Mouse (Mus musculus): ENCODE results near the gene B4galt4. TPM values are rescaled to one million over a fixed set of nuclear protein-coding genes. Genes with fewer than 3 reads are reported as not detected.
"Not testable (repeated sequence)": the region's sequence is repeated elsewhere in the genome, so short reads cannot be mapped to it uniquely, and the experiment has no call there.

B4galt4 gene
- polyA plus RNA-seq, 1 experiment = 2.1 TPM

DNA sequence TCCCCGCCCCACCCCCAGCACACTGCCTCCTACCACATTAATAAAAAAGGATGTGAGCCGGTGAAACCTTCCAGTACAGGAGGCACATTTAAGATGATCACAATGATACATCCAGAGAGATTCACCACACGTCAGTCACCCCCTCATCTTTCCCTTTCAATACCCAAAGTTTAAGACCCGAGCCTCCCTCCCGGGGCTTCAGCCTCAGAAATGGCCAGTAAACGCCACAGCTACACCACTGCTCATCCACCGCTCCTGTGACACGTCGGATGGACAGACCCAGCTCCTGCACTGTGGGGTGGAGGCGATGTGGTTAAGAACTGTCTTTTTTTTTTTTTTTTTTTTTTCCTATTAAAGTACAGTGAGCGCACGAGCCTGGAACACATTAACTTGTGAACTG lies 30.0 kb upstream of the B4galt4 start:
- H3K27ac ChIP-seq (ENCODE audit: control insufficient read depth, insufficient read depth, low read length) = peak overlapping the region; percentile 82; the same call in 1 of the 2 replicates
- DNase-seq = peak; percentile 22
- 2% methylated on average over 12 of the region's 12 CpGs for WGBS
- peaks cover 3% of the 10 kb centered on the region for H3K4me1 ChIP-seq (replicated peaks; ENCODE audit: control insufficient read depth, insufficient read depth, low read length)
- TF ChIP-seq POLR2A (IDR thresholded peaks at IDR 0.05; ENCODE audit: control insufficient read depth, extremely low read depth, insufficient read depth, low read length, poor library complexity) (no peak), CTCF (IDR thresholded peaks at IDR 0.05; ENCODE audit: borderline replicate concordance, control insufficient read depth, extremely low read depth, insufficient read depth, low read length, poor library complexity) (no peak)
- H3K36me3 ChIP-seq (ENCODE audit: control insufficient read depth, insufficient read depth, low read length) = no peaks in the 10 kb centered on the region
- H3K4me3 ChIP-seq (ENCODE audit: control insufficient read depth, insufficient read depth, low read length) = peak overlapping the region; percentile 93
- H3K27me3 ChIP-seq (ENCODE audit: control insufficient read depth, insufficient read depth, low read length) = no peaks in the 10 kb centered on the region

DNA sequence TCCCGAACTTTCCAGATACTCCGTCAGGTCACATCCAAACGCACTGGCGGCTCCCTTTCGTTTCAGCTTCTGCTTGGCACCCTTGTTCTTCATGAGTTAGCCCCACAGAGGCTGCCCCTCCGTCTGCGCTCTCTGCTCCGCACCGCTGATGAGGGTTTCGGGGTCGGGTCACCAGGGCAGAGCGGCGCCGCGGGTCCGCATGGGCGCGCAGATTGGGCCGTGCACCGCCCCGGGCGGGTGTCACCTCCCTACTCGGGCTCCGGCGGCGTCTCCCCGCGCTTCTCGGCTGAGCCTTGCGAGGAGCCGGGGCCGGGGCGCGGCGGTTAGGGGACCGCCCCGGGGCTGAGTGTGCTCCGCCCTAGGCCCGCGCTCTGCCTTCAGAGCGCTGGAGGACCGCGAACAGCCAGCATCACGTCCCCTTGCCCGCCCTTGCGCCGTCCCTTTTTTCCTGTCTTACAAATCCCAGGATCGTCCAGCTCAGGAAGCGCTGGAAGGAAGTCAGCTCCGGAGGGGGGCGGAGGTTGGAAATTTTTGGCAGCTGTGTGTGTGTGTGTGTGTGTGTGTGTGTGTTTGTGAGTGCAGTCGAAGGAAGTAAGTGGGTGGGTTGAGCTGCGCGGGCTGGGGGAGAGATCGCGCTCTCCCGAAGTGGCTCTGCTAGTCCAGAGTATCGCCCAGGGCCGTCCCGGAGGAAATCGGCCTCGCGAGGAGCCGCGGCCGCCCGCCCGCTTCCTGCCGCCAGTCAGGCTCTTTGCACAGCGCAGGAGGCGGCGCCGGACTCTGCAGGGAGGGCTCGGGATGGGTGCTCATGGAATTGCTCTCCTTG lies 29.3 kb upstream of the B4galt4 start, which contains the start of gene Arhgap31:
Gene Arhgap31, minus strand, starts transcription at position 694 of the 823 bp plus-strand sequence.
- TF ChIP-seq POLR2A (IDR thresholded peaks at IDR 0.05; ENCODE audit: control insufficient read depth, extremely low read depth, insufficient read depth, low read length, poor library complexity) (peak; percentile 40), CTCF (IDR thresholded peaks at IDR 0.05; ENCODE audit: borderline replicate concordance, control insufficient read depth, extremely low read depth, insufficient read depth, low read length, poor library complexity) (0 out of 2 replicates have a peak, but pooled peaks have one; percentile 53)
- no peaks in the 10 kb centered on the region for H3K27me3 ChIP-seq (ENCODE audit: control insufficient read depth, insufficient read depth, low read length)
- H3K27ac ChIP-seq (ENCODE audit: control insufficient read depth, insufficient read depth, low read length) = peak within 1 kb of the TSS; percentile 99
- DNase-seq = peak; percentile 75
- peak within 1 kb of the TSS; percentile 93 for H3K4me3 ChIP-seq (ENCODE audit: control insufficient read depth, insufficient read depth, low read length)
- WGBS = under 1% methylated on average over 74 of the region's 74 CpGs
- peaks cover 3% of the 10 kb centered on the region for H3K4me1 ChIP-seq (replicated peaks; ENCODE audit: control insufficient read depth, insufficient read depth, low read length)
- H3K36me3 ChIP-seq (ENCODE audit: control insufficient read depth, insufficient read depth, low read length) = no peaks in the 10 kb centered on the region

DNA sequence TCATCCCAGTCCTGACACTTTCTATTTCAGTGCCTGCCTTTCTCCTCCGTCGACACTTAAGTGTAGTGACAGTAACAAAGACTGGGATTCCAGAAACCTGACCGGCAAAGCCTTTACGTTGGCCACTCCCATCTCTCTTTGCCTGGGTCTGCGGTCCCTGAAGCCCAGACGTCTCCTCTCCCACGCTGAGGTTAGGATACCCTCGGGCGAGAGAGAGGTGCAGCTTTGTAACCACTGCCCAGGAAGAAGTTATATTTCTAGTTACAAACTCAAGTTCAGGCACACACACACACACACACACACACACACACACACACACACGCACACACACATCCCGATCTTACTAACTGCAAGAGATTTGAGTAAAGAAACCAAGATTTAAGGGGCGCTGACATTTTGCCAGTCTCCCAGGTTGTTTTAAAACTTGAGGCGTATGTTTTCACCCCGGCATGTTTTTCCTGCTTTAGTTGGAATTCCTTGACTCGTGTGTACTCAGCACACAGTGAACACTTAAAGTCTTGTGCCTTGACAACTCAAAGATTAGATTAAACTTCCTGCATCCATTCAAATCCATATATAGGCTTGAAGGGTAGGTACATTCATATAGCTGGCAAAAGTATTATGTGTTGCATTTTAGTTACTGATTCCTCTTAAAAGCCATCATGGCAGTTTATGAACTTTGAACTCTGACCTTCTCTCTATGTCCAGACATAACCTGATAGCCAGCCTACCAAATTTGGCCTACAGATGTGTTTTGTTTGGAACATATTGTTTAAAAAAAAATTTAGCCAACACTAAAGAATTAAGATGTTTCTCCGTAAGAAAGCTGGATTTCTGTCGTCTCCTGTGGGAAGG lies 28.4 kb upstream of the B4galt4 start:
- TF ChIP-seq CTCF (IDR thresholded peaks at IDR 0.05; ENCODE audit: borderline replicate concordance, control insufficient read depth, extremely low read depth, insufficient read depth, low read length, poor library complexity) (no peak), POLR2A (IDR thresholded peaks at IDR 0.05; ENCODE audit: control insufficient read depth, extremely low read depth, insufficient read depth, low read length, poor library complexity) (no peak)
- WGBS = 12% methylated on average over 17 of the region's 17 CpGs
- H3K36me3 ChIP-seq (ENCODE audit: control insufficient read depth, insufficient read depth, low read length) = no peaks in the 10 kb centered on the region

DNA sequence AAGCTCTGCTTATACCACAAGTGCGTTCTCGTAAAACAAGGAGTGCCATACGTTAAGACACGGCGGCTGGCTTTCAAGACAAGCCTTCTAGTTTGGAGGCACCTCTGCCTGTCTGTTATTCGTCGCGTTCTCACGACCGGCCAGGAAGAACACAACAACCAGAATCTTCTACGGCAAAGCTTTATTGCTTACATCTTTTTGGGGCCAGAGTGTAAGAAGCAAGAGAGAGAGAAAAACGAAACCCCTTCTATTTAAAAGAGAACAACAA lies 27.9 kb upstream of the B4galt4 start:
- H3K27me3 ChIP-seq (ENCODE audit: control insufficient read depth, insufficient read depth, low read length); H3K36me3 ChIP-seq (ENCODE audit: control insufficient read depth, insufficient read depth, low read length); H3K4me1 ChIP-seq (replicated peaks; ENCODE audit: control insufficient read depth, insufficient read depth, low read length); DNase-seq: not testable (repeated sequence)
- peak overlapping the region; percentile 99 for H3K27ac ChIP-seq (ENCODE audit: control insufficient read depth, insufficient read depth, low read length)
- WGBS = 21% methylated on average over 11 of the region's 12 CpGs
- peak overlapping the region; percentile 48 for H3K4me3 ChIP-seq (ENCODE audit: control insufficient read depth, insufficient read depth, low read length)

More for the DNA sequence above, 28.4 kb upstream of the B4galt4 start:
- peaks cover 3% of the 10 kb centered on the region for H3K4me1 ChIP-seq (replicated peaks; ENCODE audit: control insufficient read depth, insufficient read depth, low read length)
- H3K27me3 ChIP-seq (ENCODE audit: control insufficient read depth, insufficient read depth, low read length) = no peaks in the 10 kb centered on the region
- DNase-seq = no peak
- H3K4me3 ChIP-seq (ENCODE audit: control insufficient read depth, insufficient read depth, low read length) = peak overlapping the region; percentile 93
- H3K27ac ChIP-seq (ENCODE audit: control insufficient read depth, insufficient read depth, low read length) = peak overlapping the region; percentile 99

DNA sequence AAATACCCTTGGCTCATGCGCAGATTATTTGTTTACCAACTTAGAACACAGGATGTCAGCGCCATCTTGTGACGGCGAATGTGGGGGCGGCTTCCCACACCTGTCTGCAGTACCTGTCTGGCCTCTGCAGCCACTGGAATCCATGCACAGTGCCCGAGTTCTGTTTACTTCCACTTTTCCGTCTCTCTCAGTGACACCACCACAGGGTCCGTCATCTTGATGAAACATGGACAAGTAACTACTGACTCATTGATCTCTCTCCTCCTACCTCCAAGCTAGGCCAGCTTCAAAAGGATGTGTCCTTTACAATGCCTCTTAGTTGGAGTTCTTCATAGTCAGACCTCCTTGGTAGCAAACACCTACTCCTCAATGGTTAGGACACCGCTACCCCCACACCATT lies 20.7 kb upstream of the B4galt4 start:
- Histone ChIP-seq H3K4me3 (ENCODE audit: control insufficient read depth, insufficient read depth, low read length) (no peak overlapping the region), H3K27me3 (ENCODE audit: control insufficient read depth, insufficient read depth, low read length) (no peaks in the 10 kb centered on the region), H3K4me1 (replicated peaks; ENCODE audit: control insufficient read depth, insufficient read depth, low read length) (no peaks in the 10 kb centered on the region), H3K36me3 (ENCODE audit: control insufficient read depth, insufficient read depth, low read length) (no peaks in the 10 kb centered on the region), H3K27ac (ENCODE audit: control insufficient read depth, insufficient read depth, low read length) (no peak overlapping the region)
- TF ChIP-seq CTCF (IDR thresholded peaks at IDR 0.05; ENCODE audit: borderline replicate concordance, control insufficient read depth, extremely low read depth, insufficient read depth, low read length, poor library complexity) (no peak), POLR2A (IDR thresholded peaks at IDR 0.05; ENCODE audit: control insufficient read depth, extremely low read depth, insufficient read depth, low read length, poor library complexity) (no peak)
- 93% methylated on average over 9 of the region's 9 CpGs for WGBS
- no peak for DNase-seq

DNA sequence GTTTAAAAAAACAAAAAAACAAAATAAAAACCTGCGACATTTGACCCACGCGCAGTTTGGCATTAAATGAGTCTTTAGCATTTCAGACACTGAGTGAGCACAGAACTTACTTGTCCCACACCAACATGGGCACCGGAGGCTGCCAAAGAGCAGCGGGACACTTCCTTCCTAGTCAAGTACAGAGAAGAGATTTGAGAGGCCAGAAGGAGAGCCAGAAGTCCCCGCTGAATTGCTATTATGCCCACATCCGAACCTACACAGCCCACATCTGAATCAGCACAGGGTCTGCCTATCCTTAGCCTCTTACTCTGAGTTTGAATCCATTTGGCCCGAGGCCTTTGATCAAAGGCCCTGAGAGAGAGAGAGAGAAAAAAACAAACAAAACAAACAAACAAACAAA lies 17.8 kb upstream of the B4galt4 start:
- Histone ChIP-seq H3K4me3 (ENCODE audit: control insufficient read depth, insufficient read depth, low read length) (no peak overlapping the region), H3K27me3 (ENCODE audit: control insufficient read depth, insufficient read depth, low read length) (no peaks in the 10 kb centered on the region), H3K27ac (ENCODE audit: control insufficient read depth, insufficient read depth, low read length) (no peak overlapping the region), H3K36me3 (ENCODE audit: control insufficient read depth, insufficient read depth, low read length) (no peaks in the 10 kb centered on the region), H3K4me1 (replicated peaks; ENCODE audit: control insufficient read depth, insufficient read depth, low read length) (no peaks in the 10 kb centered on the region)
- TF ChIP-seq CTCF (IDR thresholded peaks at IDR 0.05; ENCODE audit: borderline replicate concordance, control insufficient read depth, extremely low read depth, insufficient read depth, low read length, poor library complexity) (no peak), POLR2A (IDR thresholded peaks at IDR 0.05; ENCODE audit: control insufficient read depth, extremely low read depth, insufficient read depth, low read length, poor library complexity) (no peak)
- WGBS = 58% methylated on average over 8 of the region's 8 CpGs
- DNase-seq = no peak

Measured in thymus, adult 2 months (tissue).